Mouse (Mus musculus) heart, embryonic 11.5 days (tissue): ENCODE measurements around the gene Cox4i1. TPM values are rescaled to one million over a fixed set of nuclear protein-coding genes. Genes with fewer than 3 reads are reported as not detected.

Experiments used
- ATAC-seq: fragments of 200-750 bp; cut with Nextera tagmentation; replicated peaks from 2 replicates; pipeline ENCODE4 v1.8.0; 2017; ENCODE audit warnings: moderate library complexity; ENCODE audit not compliant: insufficient number of reproducible peaks, low FRiP score, low TSS enrichment
- H3K27ac ChIP-seq: fragments of 300-500 bp; sonication (generic); 2 replicates; pipeline ENCODE4 v1.5.1; 2014; ENCODE audit warnings: mild to moderate bottlenecking, low read depth, low read length
- H3K27me3 ChIP-seq: fragments of 300-500 bp; sonication (generic); 2 replicates; pipeline ENCODE4 v1.6.1; 2014; ENCODE audit warnings: mild to moderate bottlenecking, low read length, mixed read lengths; ENCODE audit not compliant: control insufficient read depth, insufficient read depth
- H3K36me3 ChIP-seq: fragments of 300-500 bp; sonication (generic); 2 replicates; pipeline ENCODE4 v1.6.1; 2014; ENCODE audit warnings: mild to moderate bottlenecking, low read length, moderate library complexity, mixed read lengths; ENCODE audit not compliant: control insufficient read depth, insufficient read depth
- H3K4me1 ChIP-seq: fragments of 300-500 bp; sonication (generic); 2 replicates; pipeline ENCODE4 v1.6.1; 2014; ENCODE audit warnings: low read length; ENCODE audit not compliant: control insufficient read depth, insufficient read depth
- H3K4me2 ChIP-seq: fragments of 300-500 bp; sonication (generic); 2 replicates; pipeline ENCODE4 v1.6.1; 2014; ENCODE audit warnings: mild to moderate bottlenecking, moderate library complexity
- H3K4me3 ChIP-seq: fragments of 300-500 bp; sonication (generic); 2 replicates; pipeline ENCODE4 v1.5.1; 2014; ENCODE audit warnings: low read depth, low read length
- H3K9ac ChIP-seq: fragments of 300-500 bp; sonication (generic); 2 replicates; pipeline ENCODE4 v1.6.1; 2014; ENCODE audit warnings: mild to moderate bottlenecking, low read depth, low read length, moderate library complexity
- H3K9me3 ChIP-seq: fragments of 300-500 bp; sonication (generic); replicated peaks from 2 replicates; pipeline ENCODE4 v1.6.1; 2016; ENCODE audit warnings: low read length; ENCODE audit not compliant: control insufficient read depth
- WGBS: fragments of 180-500 bp; shearing (Covaris S2); extraction: QIAGEN DNeasy Blood & Tissue Kit; methylation state at CpG from one replicate; pipeline ENCODE4 v1.1.7; 2014; ENCODE audit not compliant: insufficient replicate concordance; 5-methylcytosine and 5-hydroxymethylcytosine counted together
- polyA plus RNA-seq: library from polyadenylated mRNA; unstranded; fragments of >200 nt; fragmentation: Nextera tagmentation; extraction: Ambion mirVana; gene quantifications from 2 replicates; pipeline ENCODE4 v1.2.1, GENCODE M21; 2014

The Cox4i1 gene
- 1,603 and 1,668 TPM in 2 replicates for polyA plus RNA-seq

- H3K9me3 ChIP-seq: no peaks in the 10 kb centered on the region
- WGBS: under 1% methylated on average over 91 of the region's 105 CpGs
- H3K27me3 ChIP-seq: no peaks in the 10 kb centered on the region
- peak within 1 kb of the TSS; percentile 88 for H3K4me3 ChIP-seq
- peak; percentile 93 for ATAC-seq
- H3K36me3 ChIP-seq: peaks cover 21% of the 10 kb centered on the region
- H3K9ac ChIP-seq: peak within 1 kb of the TSS; percentile 93
- peak within 1 kb of the TSS; percentile 86 for H3K27ac ChIP-seq
- H3K4me2 ChIP-seq: peak within 1 kb of the TSS; percentile 92
- H3K4me1 ChIP-seq: peaks cover 38% of the 10 kb centered on the region
These were observed at the start of gene Cox4i1, which contains the start of gene Gm27021 for GRCm38 (mm10) chr8:120667561-120668373. Cox4i1 (plus strand) TSS chr8:120668222. Gm27021 (minus strand) TSS chr8:120668079.

GRCm38 (mm10) chr8:120619235-120620180 is 48.5 kb upstream of the Cox4i1 start:
- no peak overlapping the region; the same call in 1 of the 2 replicates for H3K27ac ChIP-seq
- no peak overlapping the region for H3K9ac ChIP-seq
- 69% methylated on average over 11 of the region's 11 CpGs for WGBS
- no peaks in the 10 kb centered on the region for H3K9me3 ChIP-seq
- H3K4me1 ChIP-seq: peaks cover 38% of the 10 kb centered on the region
- H3K27me3 ChIP-seq: no peaks in the 10 kb centered on the region
- no peak overlapping the region for H3K4me2 ChIP-seq
- no peak for ATAC-seq
- H3K4me3 ChIP-seq: no peak overlapping the region
- no peaks in the 10 kb centered on the region for H3K36me3 ChIP-seq

- H3K27ac ChIP-seq: no peak overlapping the region
- H3K27me3 ChIP-seq: no peaks in the 10 kb centered on the region
- no peak overlapping the region for H3K4me3 ChIP-seq
- ATAC-seq: no peak
- H3K9ac ChIP-seq: no peak overlapping the region
- no peaks in the 10 kb centered on the region for H3K36me3 ChIP-seq
- no peaks in the 10 kb centered on the region for H3K9me3 ChIP-seq
- no peak overlapping the region for H3K4me2 ChIP-seq
- 37% methylated on average over 7 of the region's 7 CpGs for WGBS
- peaks cover 38% of the 10 kb centered on the region for H3K4me1 ChIP-seq
These were observed 47.6 kb upstream of the Cox4i1 start for GRCm38 (mm10) chr8:120620441-120620840.

GRCm38 (mm10) chr8:120622161-120622560 is 45.9 kb upstream of the Cox4i1 start:
- WGBS: 49% methylated on average over 14 of the region's 14 CpGs
- Histone ChIP-seq H3K4me2 (peak overlapping the region; percentile 9; the same call in 1 of the 2 replicates), H3K9me3 (no peaks in the 10 kb centered on the region), H3K27me3 (no peaks in the 10 kb centered on the region), H3K4me3 (no peak overlapping the region), H3K9ac (no peak overlapping the region), H3K27ac (no peak overlapping the region), H3K36me3 (no peaks in the 10 kb centered on the region), H3K4me1 (peaks cover 31% of the 10 kb centered on the region)
- no peak for ATAC-seq

- Histone ChIP-seq H3K4me2 (no peak overlapping the region), H3K4me1 (peaks cover 27% of the 10 kb centered on the region), H3K9me3 (no peaks in the 10 kb centered on the region), H3K27me3 (no peaks in the 10 kb centered on the region), H3K36me3 (no peaks in the 10 kb centered on the region), H3K9ac (no peak overlapping the region), H3K4me3 (no peak overlapping the region), H3K27ac (no peak overlapping the region)
- no peak for ATAC-seq
- 46% methylated on average over 2 of the region's 2 CpGs for WGBS
These were observed 44.4 kb upstream of the Cox4i1 start for GRCm38 (mm10) chr8:120623608-120624007.

GRCm38 (mm10) chr8:120626461-120626860 is 41.6 kb upstream of the Cox4i1 start:
- H3K36me3 ChIP-seq: no peaks in the 10 kb centered on the region
- H3K9ac ChIP-seq: no peak overlapping the region
- H3K4me1 ChIP-seq: peaks cover 19% of the 10 kb centered on the region
- no peak for ATAC-seq
- H3K4me3 ChIP-seq: no peak overlapping the region
- H3K27ac ChIP-seq: no peak overlapping the region
- no peak overlapping the region for H3K4me2 ChIP-seq
- H3K27me3 ChIP-seq: no peaks in the 10 kb centered on the region
- no peaks in the 10 kb centered on the region for H3K9me3 ChIP-seq
- 51% methylated on average over 11 of the region's 11 CpGs for WGBS

GRCm38 (mm10) chr8:120627298-120627697 is 40.7 kb upstream of the Cox4i1 start:
- no peak overlapping the region for H3K27ac ChIP-seq
- no peaks in the 10 kb centered on the region for H3K36me3 ChIP-seq
- H3K27me3 ChIP-seq: peaks cover 4% of the 10 kb centered on the region; the same call in 1 of the 2 replicates
- WGBS: 78% methylated on average over 5 of the region's 5 CpGs
- no peaks in the 10 kb centered on the region for H3K9me3 ChIP-seq
- no peak overlapping the region for H3K9ac ChIP-seq
- no peak for ATAC-seq
- peaks cover 14% of the 10 kb centered on the region for H3K4me1 ChIP-seq
- no peak overlapping the region for H3K4me3 ChIP-seq
- H3K4me2 ChIP-seq: no peak overlapping the region

GRCm38 (mm10) chr8:120630031-120630430 is 38.0 kb upstream of the Cox4i1 start:
- Histone ChIP-seq H3K4me1 (peaks cover 15% of the 10 kb centered on the region), H3K9me3 (0 out of 2 replicates have a peak, but pooled peaks cover 2% of the 10 kb centered on the region), H3K27ac (no peak overlapping the region), H3K4me2 (no peak overlapping the region), H3K27me3 (peaks cover 9% of the 10 kb centered on the region), H3K9ac (0 out of 2 replicates have a peak overlapping the region, but pooled peaks have one; percentile 16), H3K4me3 (no peak overlapping the region), H3K36me3 (no peaks in the 10 kb centered on the region)
- 30% methylated on average over 5 of the region's 5 CpGs for WGBS
- no peak for ATAC-seq
